Mouse (Mus musculus) MEL (cell line): Measurements from ENCODE around the gene Top3a. TPM values are rescaled to one million over a fixed set of nuclear protein-coding genes. Genes with fewer than 3 reads are reported as not detected.

ENCODE experiments used
- DNase-seq: peaks from one replicate; pipeline ENCODE4 v3.0.0; 2011; ENCODE audit warnings: low read depth, low spot score
- H3K27ac ChIP-seq: 2 replicates; pipeline ENCODE4 v1.5.1; 2012; ENCODE audit warnings: low read depth, mild to moderate bottlenecking, control low read depth, low read length, moderate library complexity; ENCODE audit not compliant: control insufficient read depth
- H3K27me3 ChIP-seq, 2 experiments: fragments of 150-350 bp in 1 of 2; sonication (generic) in 1 of 2; 2 replicates each; pipeline ENCODE4 v1.6.1; 2012; ENCODE audit warnings: low read length in 2 of 2, mild to moderate bottlenecking in 2 of 2, improper control_type of control experiment in 1 of 2, moderate library complexity in 1 of 2; ENCODE audit not compliant: insufficient read depth in 2 of 2, control insufficient read depth in 1 of 2
- H3K36me3 ChIP-seq, 2 experiments: 2 replicates each; pipeline ENCODE4 v1.6.1; 2012 to 2014; ENCODE audit warnings: low read length in 2 of 2, improper control_type of control experiment in 1 of 2, inconsistent platforms in 1 of 2, mild to moderate bottlenecking in 1 of 2; ENCODE audit not compliant: insufficient read depth in 2 of 2, control insufficient read depth in 1 of 2
- H3K4me1 ChIP-seq, 2 experiments: fragments of 150-350 bp in 1 of 2; sonication (generic) in 1 of 2; 2 replicates each; pipeline ENCODE4 v1.6.1; 2012; ENCODE audit warnings: low read length in 2 of 2, improper control_type of control experiment in 1 of 2, mild to moderate bottlenecking in 1 of 2; ENCODE audit not compliant: insufficient read depth in 2 of 2, control insufficient read depth in 1 of 2
- H3K4me3 ChIP-seq, 2 experiments: fragments of 150-350 bp in 1 of 2; sonication (generic) in 1 of 2; 2 replicates each; pipeline ENCODE4 v1.5.1; 2012; ENCODE audit warnings: low read depth in 2 of 2, low read length in 2 of 2, mild to moderate bottlenecking in 2 of 2, moderate library complexity in 2 of 2, control low read depth in 1 of 2, improper control_type of control experiment in 1 of 2; ENCODE audit not compliant: control insufficient read depth in 1 of 2, insufficient read depth in 1 of 2
- H3K79me2 ChIP-seq: 2 replicates; pipeline ENCODE4 v1.6.1; 2012; ENCODE audit warnings: mild to moderate bottlenecking, low read length, moderate library complexity; ENCODE audit not compliant: control insufficient read depth, poor library complexity, insufficient read depth
- H3K9ac ChIP-seq: 2 replicates; pipeline ENCODE4 v1.6.1; 2012; ENCODE audit warnings: low read depth, mild to moderate bottlenecking, control low read depth, low read length, moderate library complexity; ENCODE audit not compliant: control insufficient read depth, poor library complexity, severe bottlenecking
- H3K9me3 ChIP-seq: fragments of 150-350 bp; sonication (generic); replicated peaks from 2 replicates; pipeline ENCODE4 v1.6.1; 2012; ENCODE audit warnings: mild to moderate bottlenecking, low read length, improper control_type of control experiment, moderate library complexity; ENCODE audit not compliant: insufficient read depth
- CTCF ChIP-seq, 3 experiments: IDR thresholded peaks in 2 of 3; conservative IDR thresholded peaks in 1 of 3; 2 replicates each; pipeline ENCODE4 v1.5.1; 2011 to 2012; ENCODE audit warnings: low read length in 3 of 3, low read depth in 2 of 3, mild to moderate bottlenecking in 2 of 3, improper control_type of control experiment in 1 of 3, inconsistent platforms in 1 of 3, mixed read lengths in 1 of 3, moderate library complexity in 1 of 3; ENCODE audit not compliant: control insufficient read depth in 1 of 3, insufficient read depth in 1 of 3, poor library complexity in 1 of 3, severe bottlenecking in 1 of 3
- E2F4 ChIP-seq: IDR thresholded peaks from 2 replicates; pipeline ENCODE4 v1.6.1; 2011; ENCODE audit warnings: low read depth, low read length, improper control_type of control experiment, borderline replicate concordance
- ETS1 ChIP-seq: IDR thresholded peaks from 2 replicates; pipeline ENCODE4 v1.6.1; 2012; ENCODE audit warnings: low read depth, mild to moderate bottlenecking, inconsistent platforms, low read length, improper control_type of control experiment, moderate library complexity
- JUND ChIP-seq: IDR thresholded peaks from 2 replicates; pipeline ENCODE4 v1.6.1; 2011; ENCODE audit warnings: low read depth, mild to moderate bottlenecking, improper control_type of control experiment, low read length
- KAT2A ChIP-seq: conservative IDR thresholded peaks from 2 replicates; pipeline ENCODE4 v1.6.1; 2012; ENCODE audit warnings: low read depth, low read length, improper control_type of control experiment, inconsistent platforms
- MEF2A ChIP-seq: IDR thresholded peaks from 2 replicates; pipeline ENCODE4 v1.6.1; 2014; ENCODE audit warnings: low read depth, mild to moderate bottlenecking, inconsistent platforms, low read length, improper control_type of control experiment; ENCODE audit not compliant: poor library complexity, insufficient replicate concordance, severe bottlenecking; ENCODE audit errors: extremely low read depth
- MYB ChIP-seq: IDR thresholded peaks from 2 replicates; pipeline ENCODE4 v1.6.1; 2011; ENCODE audit warnings: mild to moderate bottlenecking, low read depth, low read length, improper control_type of control experiment
- NELFE ChIP-seq: IDR thresholded peaks from 2 replicates; pipeline ENCODE4 v1.6.1; 2011; ENCODE audit warnings: low read depth, low read length, improper control_type of control experiment
- NRF1 ChIP-seq: IDR thresholded peaks from 2 replicates; pipeline ENCODE4 v1.6.1; 2014; ENCODE audit warnings: low read depth, mild to moderate bottlenecking, inconsistent platforms, low read length, improper control_type of control experiment, moderate library complexity; ENCODE audit not compliant: poor library complexity, insufficient read depth, severe bottlenecking
- SIN3A ChIP-seq: IDR thresholded peaks from 2 replicates; pipeline ENCODE4 v1.6.1; 2012; ENCODE audit warnings: low read length, improper control_type of control experiment, inconsistent platforms
- TBP ChIP-seq: IDR thresholded peaks from 2 replicates; pipeline ENCODE4 v1.8.0; 2011; ENCODE audit warnings: low read depth, low read length, improper control_type of control experiment
- USF1 ChIP-seq: IDR thresholded peaks from 2 replicates; pipeline ENCODE4 v1.6.1; 2014; ENCODE audit warnings: low read depth, mild to moderate bottlenecking, inconsistent platforms, low read length, improper control_type of control experiment, moderate library complexity
- USF2 ChIP-seq, 2 experiments: IDR thresholded peaks; 2 replicates each; pipeline ENCODE4 v1.6.1; 2011 to 2012; ENCODE audit warnings: improper control_type of control experiment in 2 of 2, low read length in 2 of 2, borderline replicate concordance in 1 of 2, inconsistent platforms in 1 of 2, low read depth in 1 of 2, mild to moderate bottlenecking in 1 of 2; ENCODE audit not compliant: insufficient read depth in 1 of 2
- ZC3H11A ChIP-seq: IDR thresholded peaks from 2 replicates; pipeline ENCODE4 v1.6.1; 2012; ENCODE audit warnings: low read depth, mild to moderate bottlenecking, inconsistent platforms, low read length, improper control_type of control experiment
- ZKSCAN1 ChIP-seq: IDR thresholded peaks from 2 replicates; pipeline ENCODE4 v1.6.1; 2012; ENCODE audit warnings: low read depth, mild to moderate bottlenecking, inconsistent platforms, low read length, improper control_type of control experiment, moderate library complexity
- ZMIZ1 ChIP-seq: IDR thresholded peaks from 2 replicates; pipeline ENCODE4 v1.6.1; 2012; ENCODE audit warnings: low read depth, mild to moderate bottlenecking, inconsistent platforms, low read length, improper control_type of control experiment, moderate library complexity
- polyA plus RNA-seq, 2 experiments: library from polyadenylated mRNA; stranded (reverse) in 1 of 2; unstranded in 1 of 2; fragments of >175 nt in 1 of 2; fragments of >200 nt in 1 of 2; gene quantifications; 2 replicates each; pipeline versions ENCODE4 v1.2.1 to v1.2.4; 2012; ENCODE audit warnings: low replicate concordance in 2 of 2, low read depth in 1 of 2; ENCODE audit not compliant: insufficient read length in 2 of 2, insufficient read depth in 1 of 2, missing spikeins in 1 of 2
- total RNA-seq: library from RNA; depleted of rRNA; stranded (reverse); fragments of 300-350 nt; gene quantifications from 2 replicates; pipeline ENCODE4 v1.2.3, GENCODE M21; 2012

Top3a gene
- total and polyA plus RNA-seq, 3 experiments: 17.7 to 18.4 TPM; not detected in 1

DNA sequence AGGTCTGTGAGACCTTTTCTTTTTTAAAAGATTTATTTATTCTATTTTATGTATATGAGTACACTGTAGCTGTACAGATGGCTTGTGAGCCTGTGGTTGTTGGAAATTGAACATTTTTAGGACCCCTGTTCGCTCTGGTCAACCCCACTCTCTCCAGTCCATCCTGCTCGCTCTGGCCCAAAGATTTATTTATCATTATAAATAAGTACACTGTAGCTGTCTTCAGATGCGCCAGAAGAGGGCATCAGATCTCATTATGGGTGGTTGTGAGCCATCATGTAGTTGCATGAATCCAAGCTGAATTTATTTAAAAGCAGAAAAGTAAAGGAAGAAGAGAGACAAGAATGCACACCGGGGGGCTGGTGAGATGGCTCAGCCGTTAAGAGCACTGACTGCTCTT lies 42.0 kb downstream of the Top3a start:
- no peak for DNase-seq
- Histone ChIP-seq H3K4me1 (no peaks in the 10 kb centered on the region), H3K9ac (no peak overlapping the region), H3K36me3 (no peaks in the 10 kb centered on the region), H3K27me3 (no peaks in the 10 kb centered on the region), H3K79me2 (no peaks in the 10 kb centered on the region), H3K27ac (no peak overlapping the region), H3K9me3 (no peaks in the 10 kb centered on the region), H3K4me3 (no peak overlapping the region)
- TF ChIP-seq CTCF (IDR thresholded peaks at IDR 0.05 in 2 of 3, conservative IDR thresholded peaks at IDR 0.05 in 1 of 3; ENCODE audit: control insufficient read depth in 1 of 3, insufficient read depth in 1 of 3, low read depth in 2 of 3, low read length in 3 of 3, poor library complexity in 1 of 3, severe bottlenecking in 1 of 3) (peak in 1 of 3 experiments; percentile 7; a peak in 1 of 6 replicates), USF1 (no peak)

DNA sequence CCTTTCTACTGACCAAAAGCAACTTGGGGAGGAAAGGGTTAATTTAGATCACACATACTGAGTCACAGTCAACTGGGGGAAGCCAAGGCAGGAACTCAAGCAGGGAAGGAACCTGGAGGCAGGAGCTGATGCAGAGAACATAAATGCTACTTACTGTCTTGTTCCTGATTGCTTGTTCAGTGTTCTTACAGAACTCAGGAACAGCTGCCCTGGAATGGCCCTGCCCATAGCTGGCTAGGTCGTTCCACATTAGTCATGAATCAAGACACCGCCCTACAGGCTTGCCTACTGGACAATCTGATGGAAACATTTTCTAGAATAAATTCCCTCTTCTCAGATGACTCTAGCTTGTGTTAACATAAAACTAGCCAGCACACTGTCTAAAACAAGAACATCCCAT lies 43.0 kb downstream of the Top3a start:
- Histone ChIP-seq H3K36me3 (no peaks in the 10 kb centered on the region), H3K4me3 (no peak overlapping the region), H3K9me3 (no peaks in the 10 kb centered on the region), H3K9ac (no peak overlapping the region), H3K79me2 (no peaks in the 10 kb centered on the region), H3K4me1 (peaks cover 0 to 2% of the 10 kb centered on the region in 2 experiments; a peak in 1 of 4 replicates), H3K27ac (no peak overlapping the region), H3K27me3 (no peaks in the 10 kb centered on the region)
- TF ChIP-seq ZC3H11A (no peak), JUND (no peak), E2F4 (no peak), SIN3A (no peak), MEF2A (no peak), KAT2A (no peak), ZKSCAN1 (no peak), ZMIZ1 (no peak), NELFE (no peak), USF1 (no peak), ETS1 (no peak), MYB (no peak), NRF1 (no peak), TBP (no peak), CTCF (IDR thresholded peaks at IDR 0.05 in 2 of 3, conservative IDR thresholded peaks at IDR 0.05 in 1 of 3; ENCODE audit: control insufficient read depth in 1 of 3, insufficient read depth in 1 of 3, low read depth in 2 of 3, low read length in 3 of 3, poor library complexity in 1 of 3, severe bottlenecking in 1 of 3) (no peak), USF2 (IDR thresholded peaks at IDR 0.05; ENCODE audit: borderline replicate concordance in 1 of 2, insufficient read depth in 1 of 2, low read depth in 1 of 2, low read length in 2 of 2) (no peak)
- DNase-seq: peak; percentile 18
